Mouse (Mus musculus) forebrain, embryonic 13.5 days (tissue): ENCODE measurements around the gene Rhpn2. TPM values are rescaled to one million over a fixed set of nuclear protein-coding genes. Genes with fewer than 3 reads are reported as not detected.

Experiments
- ATAC-seq: fragments of 200-750 bp; cut with Nextera tagmentation; 2 replicates; pipeline ENCODE4 v1.8.0; 2017
- H3K27ac ChIP-seq: fragments of 300-500 bp; sonication (generic); 2 replicates; pipeline ENCODE4 v1.5.1; 2015; ENCODE audit warnings: inconsistent platforms, mild to moderate bottlenecking, moderate library complexity
- H3K27me3 ChIP-seq: fragments of 300-500 bp; sonication (generic); 2 replicates; pipeline ENCODE4 v1.6.1; 2015; ENCODE audit warnings: mild to moderate bottlenecking, inconsistent platforms
- H3K36me3 ChIP-seq: fragments of 300-500 bp; sonication (generic); 2 replicates; pipeline ENCODE4 v1.6.1; 2015; ENCODE audit warnings: mild to moderate bottlenecking, inconsistent platforms; ENCODE audit not compliant: poor library complexity, severe bottlenecking
- H3K4me1 ChIP-seq: fragments of 300-500 bp; sonication (generic); 2 replicates; pipeline ENCODE4 v1.6.1; 2015; ENCODE audit warnings: inconsistent platforms
- H3K4me2 ChIP-seq: fragments of 300-500 bp; sonication (generic); 2 replicates; pipeline ENCODE4 v1.6.1; 2015; ENCODE audit warnings: inconsistent platforms, mild to moderate bottlenecking, moderate library complexity
- H3K4me3 ChIP-seq: fragments of 300-500 bp; sonication (generic); 2 replicates; pipeline ENCODE4 v1.5.1; 2015; ENCODE audit warnings: mild to moderate bottlenecking, inconsistent platforms
- H3K9ac ChIP-seq: fragments of 300-500 bp; sonication (generic); 2 replicates; pipeline ENCODE4 v1.6.1; 2015; ENCODE audit warnings: mild to moderate bottlenecking, inconsistent platforms
- H3K9me3 ChIP-seq: fragments of 300-500 bp; sonication (generic); replicated peaks from 2 replicates; pipeline ENCODE4 v1.6.1; 2016; ENCODE audit warnings: inconsistent platforms
- WGBS: fragments of 180-500 bp; shearing (Covaris S2); methylation state at CpG from one replicate; pipeline ENCODE4 v1.1.7; 2015; 5-methylcytosine and 5-hydroxymethylcytosine counted together
- polyA plus RNA-seq: library from polyadenylated mRNA; unstranded; fragments of >200 nt; fragmentation: Nextera tagmentation; extraction: Ambion mirVana; gene quantifications from 2 replicates; pipeline ENCODE4 v1.2.1, GENCODE M21; 2015

The Rhpn2 gene
- polyA plus RNA-seq, 1 experiment from 2014 or later = 1.1 TPM

DNA sequence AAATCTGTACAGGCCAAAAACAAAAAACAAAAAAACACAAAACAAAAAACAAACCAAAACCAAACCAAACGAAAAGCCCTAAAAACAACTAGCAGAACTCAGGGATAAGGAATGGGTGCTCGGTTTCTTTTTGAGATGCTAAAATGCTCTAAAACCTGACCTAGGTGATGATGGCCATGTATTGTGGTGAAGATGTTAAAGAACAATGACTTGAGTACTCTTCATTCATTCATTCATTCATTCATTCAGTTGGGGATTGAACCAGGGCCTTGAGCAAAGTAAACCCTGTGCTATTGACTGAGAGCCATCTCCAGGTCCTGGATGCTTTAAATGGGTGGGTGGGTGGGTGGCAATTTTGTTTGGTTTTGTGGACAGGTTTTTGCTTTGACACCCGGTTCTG lies 17.2 kb downstream of the Rhpn2 start:
- WGBS = 95% methylated on average over 3 of the region's 3 CpGs
- no peaks in the 10 kb centered on the region for H3K27me3 ChIP-seq
- H3K36me3 ChIP-seq = no peaks in the 10 kb centered on the region
- no peak overlapping the region for H3K4me2 ChIP-seq
- H3K27ac ChIP-seq = no peak overlapping the region
- no peak overlapping the region for H3K9ac ChIP-seq
- H3K4me1 ChIP-seq = no peaks in the 10 kb centered on the region
- H3K9me3 ChIP-seq = no peaks in the 10 kb centered on the region
- ATAC-seq = no peak
- no peak overlapping the region for H3K4me3 ChIP-seq

DNA sequence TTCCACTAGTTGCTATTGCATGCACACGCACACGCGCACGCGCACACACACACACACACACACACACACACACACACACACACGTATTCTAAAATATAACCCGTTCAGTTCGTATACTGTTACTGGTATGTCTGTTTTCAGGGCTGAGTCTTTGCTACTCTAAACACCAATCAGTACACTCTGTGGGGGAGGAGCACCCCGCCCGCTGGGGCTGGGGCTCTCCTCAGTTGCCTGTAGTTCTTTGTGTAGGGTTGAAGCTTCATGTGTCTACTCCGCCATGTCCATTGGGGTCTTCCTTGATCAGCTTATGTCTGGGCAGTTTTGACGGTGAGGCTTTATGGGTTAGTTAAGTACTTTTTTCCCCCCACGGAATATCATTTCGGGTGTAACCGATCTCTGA lies 19.3 kb downstream of the Rhpn2 start:
- Histone ChIP-seq H3K36me3 (no peaks in the 10 kb centered on the region), H3K27ac (no peak overlapping the region), H3K4me3 (no peak overlapping the region), H3K4me1 (no peaks in the 10 kb centered on the region), H3K9ac (no peak overlapping the region), H3K4me2 (no peak overlapping the region), H3K27me3 (no peaks in the 10 kb centered on the region), H3K9me3 (no peaks in the 10 kb centered on the region)
- WGBS = 95% methylated on average over 15 of the region's 15 CpGs
- ATAC-seq = no peak

DNA sequence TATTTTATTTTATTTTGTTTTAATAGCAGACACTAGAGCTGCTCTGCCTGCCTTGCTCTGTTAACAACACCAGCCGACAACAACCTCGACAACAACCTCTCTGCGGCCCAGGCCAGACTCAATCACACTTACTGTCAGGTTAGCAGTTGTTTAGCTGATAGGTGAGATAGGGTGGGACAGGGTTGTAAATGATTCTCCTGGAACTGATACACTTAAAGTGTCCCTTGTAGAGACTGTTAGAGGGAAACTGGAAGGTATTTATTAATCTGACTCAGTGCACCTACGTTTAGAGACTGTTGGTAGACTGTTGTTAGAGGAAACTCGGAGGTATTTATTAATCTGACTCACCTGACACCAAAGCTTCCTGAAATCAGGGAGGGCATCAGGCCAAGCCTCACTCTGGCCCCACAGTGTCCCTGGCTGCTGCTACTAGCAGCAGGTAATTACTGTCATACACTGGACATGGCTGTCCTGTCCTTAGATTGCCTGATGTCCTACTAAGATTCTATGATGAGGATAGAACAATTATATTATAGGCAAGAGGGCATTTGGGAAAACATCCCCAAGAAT lies 21.4 kb downstream of the Rhpn2 start:
- WGBS = 84% methylated on average over 5 of the region's 5 CpGs
- Histone ChIP-seq H3K36me3 (no peaks in the 10 kb centered on the region), H3K9me3 (no peaks in the 10 kb centered on the region), H3K4me1 (no peaks in the 10 kb centered on the region), H3K9ac (no peak overlapping the region), H3K27ac (no peak overlapping the region), H3K4me3 (no peak overlapping the region), H3K27me3 (no peaks in the 10 kb centered on the region), H3K4me2 (no peak overlapping the region)
- no peak for ATAC-seq

- Histone ChIP-seq H3K4me3 (no peak overlapping the region), H3K27me3 (no peaks in the 10 kb centered on the region), H3K36me3 (no peaks in the 10 kb centered on the region), H3K4me1 (no peaks in the 10 kb centered on the region), H3K9me3 (no peaks in the 10 kb centered on the region), H3K9ac (no peak overlapping the region), H3K4me2 (no peak overlapping the region), H3K27ac (no peak overlapping the region)
- WGBS = 89% methylated on average over 12 of the region's 12 CpGs
- no peak for ATAC-seq
Observed at GRCm38 (mm10) chr7:35357621-35358020, 23.7 kb downstream of the Rhpn2 start.

DNA sequence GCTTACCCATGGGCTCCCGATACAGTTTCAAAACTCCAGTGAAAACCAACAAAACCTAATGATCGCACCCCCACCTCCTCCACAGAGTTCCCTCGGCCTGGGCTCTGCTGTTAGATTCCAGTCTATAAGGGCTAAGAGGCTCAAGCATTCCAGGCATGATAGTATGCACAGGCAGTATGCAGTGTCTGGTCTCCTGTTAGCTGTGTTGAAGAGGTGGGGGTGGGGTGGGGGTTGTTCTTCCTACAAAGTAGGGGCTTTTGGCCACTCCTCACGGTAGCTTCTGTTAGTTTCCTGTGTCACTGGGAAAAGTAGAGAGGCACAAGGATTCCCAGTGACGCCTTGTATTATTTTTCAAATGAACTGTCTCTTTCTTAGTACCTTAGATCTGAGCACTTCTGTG lies 28.3 kb downstream of the Rhpn2 start:
- H3K27me3 ChIP-seq = no peaks in the 10 kb centered on the region
- no peaks in the 10 kb centered on the region for H3K36me3 ChIP-seq
- no peak overlapping the region for H3K9ac ChIP-seq
- H3K27ac ChIP-seq = no peak overlapping the region
- H3K4me1 ChIP-seq = no peaks in the 10 kb centered on the region
- ATAC-seq = no peak
- no peak overlapping the region for H3K4me3 ChIP-seq
- H3K4me2 ChIP-seq = no peak overlapping the region
- 78% methylated on average over 5 of the region's 5 CpGs for WGBS
- H3K9me3 ChIP-seq = no peaks in the 10 kb centered on the region

GRCm38 (mm10) chr7:35362868-35363267 lies 28.9 kb downstream of the Rhpn2 start:
- Histone ChIP-seq H3K9ac (no peak overlapping the region), H3K4me2 (no peak overlapping the region), H3K36me3 (no peaks in the 10 kb centered on the region), H3K27me3 (no peaks in the 10 kb centered on the region), H3K9me3 (no peaks in the 10 kb centered on the region), H3K4me3 (no peak overlapping the region), H3K27ac (no peak overlapping the region), H3K4me1 (no peaks in the 10 kb centered on the region)
- no peak for ATAC-seq
- WGBS = 85% methylated on average over 5 of the region's 5 CpGs

GRCm38 (mm10) chr7:35365161-35365910 lies 31.4 kb downstream of the Rhpn2 start:
- no peak overlapping the region for H3K4me3 ChIP-seq
- WGBS = 81% methylated on average over 12 of the region's 12 CpGs
- H3K27ac ChIP-seq = no peak overlapping the region
- H3K36me3 ChIP-seq = no peaks in the 10 kb centered on the region
- no peak overlapping the region for H3K4me2 ChIP-seq
- H3K4me1 ChIP-seq = no peaks in the 10 kb centered on the region
- no peaks in the 10 kb centered on the region for H3K27me3 ChIP-seq
- ATAC-seq = no peak
- no peak overlapping the region for H3K9ac ChIP-seq
- H3K9me3 ChIP-seq = no peaks in the 10 kb centered on the region

- Histone ChIP-seq H3K4me2 (no peak overlapping the region), H3K36me3 (no peaks in the 10 kb centered on the region), H3K9ac (no peak overlapping the region), H3K27me3 (no peaks in the 10 kb centered on the region), H3K4me3 (no peak overlapping the region), H3K4me1 (no peaks in the 10 kb centered on the region), H3K9me3 (no peaks in the 10 kb centered on the region), H3K27ac (no peak overlapping the region)
- no peak for ATAC-seq
- WGBS = 9% methylated on average over 14 of the region's 14 CpGs
Observed at GRCm38 (mm10) chr7:35371096-35371495, 37.1 kb downstream of the Rhpn2 start.

GRCm38 (mm10) chr7:35372483-35373017 lies 38.6 kb downstream of the Rhpn2 start:
- no peak overlapping the region for H3K4me3 ChIP-seq
- H3K36me3 ChIP-seq = no peaks in the 10 kb centered on the region
- no peaks in the 10 kb centered on the region for H3K4me1 ChIP-seq
- no peak overlapping the region for H3K9ac ChIP-seq
- H3K9me3 ChIP-seq = no peaks in the 10 kb centered on the region
- H3K27me3 ChIP-seq = no peaks in the 10 kb centered on the region
- no peak overlapping the region for H3K4me2 ChIP-seq
- WGBS = 94% methylated on average over 14 of the region's 14 CpGs
- ATAC-seq = no peak
- no peak overlapping the region for H3K27ac ChIP-seq

GRCm38 (mm10) chr7:35373146-35373989 lies 39.4 kb downstream of the Rhpn2 start:
- Histone ChIP-seq H3K36me3 (no peaks in the 10 kb centered on the region), H3K9ac (no peak overlapping the region), H3K4me3 (no peak overlapping the region), H3K4me1 (no peaks in the 10 kb centered on the region), H3K27ac (no peak overlapping the region), H3K27me3 (no peaks in the 10 kb centered on the region), H3K4me2 (no peak overlapping the region), H3K9me3 (no peaks in the 10 kb centered on the region)
- ATAC-seq = no peak
- 67% methylated on average over 16 of the region's 16 CpGs for WGBS

DNA sequence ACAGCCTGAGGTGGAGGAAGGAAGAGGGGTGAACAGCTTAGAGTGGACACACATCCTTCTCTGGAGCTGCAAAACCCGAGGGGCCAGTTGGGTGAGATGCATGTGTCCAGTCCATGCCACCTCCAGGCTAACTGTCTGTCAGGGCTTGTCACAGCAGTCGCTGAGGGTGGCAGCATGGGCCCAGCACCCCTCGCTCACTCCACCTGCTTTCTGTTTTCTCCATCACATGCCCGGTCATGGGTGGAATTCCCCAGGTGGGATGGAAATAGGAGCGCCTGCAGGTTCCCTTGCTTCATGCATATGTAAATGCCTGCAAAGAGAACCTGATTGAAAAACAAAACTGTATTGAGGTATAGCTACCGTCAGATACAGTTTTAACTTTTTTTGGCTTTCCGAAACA lies 40.3 kb downstream of the Rhpn2 start:
- Histone ChIP-seq H3K27me3 (no peaks in the 10 kb centered on the region), H3K4me1 (no peaks in the 10 kb centered on the region), H3K27ac (no peak overlapping the region), H3K36me3 (no peaks in the 10 kb centered on the region), H3K9me3 (no peaks in the 10 kb centered on the region), H3K4me2 (no peak overlapping the region), H3K4me3 (no peak overlapping the region), H3K9ac (no peak overlapping the region)
- ATAC-seq = no peak
- WGBS = 92% methylated on average over 7 of the region's 7 CpGs

DNA sequence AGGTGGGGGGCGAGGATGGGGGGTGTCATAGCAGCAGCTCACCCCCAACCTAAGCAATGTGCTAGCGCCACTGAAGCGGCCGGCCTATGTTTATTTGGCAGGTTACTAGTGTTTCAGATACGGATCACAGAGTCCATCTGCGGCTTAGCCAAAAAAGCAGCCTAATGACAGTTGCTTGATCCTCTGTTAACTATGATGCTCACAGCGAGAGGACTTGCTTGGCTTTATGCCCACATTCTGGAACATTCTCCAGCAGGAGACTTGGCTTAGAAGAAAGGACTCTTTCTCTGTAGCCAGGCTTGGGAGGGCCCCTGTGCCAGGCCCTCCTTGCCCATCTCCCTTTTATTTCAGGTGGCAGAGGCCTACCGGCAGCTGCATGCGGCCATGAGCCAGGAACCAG lies 42.7 kb downstream of the Rhpn2 start:
- H3K9ac ChIP-seq = 0 out of 2 replicates have a peak overlapping the region, but pooled peaks have one; percentile 16
- no peaks in the 10 kb centered on the region for H3K9me3 ChIP-seq
- no peaks in the 10 kb centered on the region for H3K36me3 ChIP-seq
- no peak overlapping the region for H3K4me3 ChIP-seq
- 74% methylated on average over 9 of the region's 9 CpGs for WGBS
- H3K4me1 ChIP-seq = no peaks in the 10 kb centered on the region
- H3K4me2 ChIP-seq = no peak overlapping the region
- ATAC-seq = no peak
- no peak overlapping the region for H3K27ac ChIP-seq
- H3K27me3 ChIP-seq = no peaks in the 10 kb centered on the region
